Mouse (Mus musculus) heart, embryonic 16.5 days (tissue): ENCODE measurements around the gene Clec16a. TPM values are rescaled to one million over a fixed set of nuclear protein-coding genes. Genes with fewer than 3 reads are reported as not detected.

ENCODE experiments used
- ATAC-seq: fragments of 200-750 bp; cut with Nextera tagmentation; replicated peaks from 2 replicates; pipeline ENCODE4 v1.8.0; 2017; ENCODE audit warnings: moderate number of reproducible peaks; ENCODE audit not compliant: insufficient read depth, low FRiP score; ENCODE audit errors: extremely low read depth
- H3K27ac ChIP-seq: fragments of 300-500 bp; sonication (generic); 2 replicates; pipeline ENCODE4 v1.5.1; 2014; ENCODE audit warnings: mild to moderate bottlenecking, low read length, control low read depth, moderate library complexity
- H3K27me3 ChIP-seq: fragments of 300-500 bp; sonication (generic); 2 replicates; pipeline ENCODE4 v1.6.1; 2014; ENCODE audit warnings: low read length, mixed read lengths; ENCODE audit not compliant: control insufficient read depth, insufficient read depth
- H3K36me3 ChIP-seq: fragments of 300-500 bp; sonication (generic); 2 replicates; pipeline ENCODE4 v1.6.1; 2014; ENCODE audit not compliant: control insufficient read depth, insufficient read depth
- H3K4me1 ChIP-seq: fragments of 300-500 bp; sonication (generic); 2 replicates; pipeline ENCODE4 v1.6.1; 2014; ENCODE audit warnings: low read length, mixed read lengths; ENCODE audit not compliant: control insufficient read depth, insufficient read depth
- H3K4me2 ChIP-seq: fragments of 300-500 bp; sonication (generic); 2 replicates; pipeline ENCODE4 v1.6.1; 2014; ENCODE audit warnings: low read depth, mild to moderate bottlenecking, control low read depth, low read length
- H3K4me3 ChIP-seq: fragments of 300-500 bp; sonication (generic); 2 replicates; pipeline ENCODE4 v1.5.1; 2014; ENCODE audit warnings: mild to moderate bottlenecking, control low read depth, low read length
- H3K9ac ChIP-seq: fragments of 300-500 bp; sonication (generic); 2 replicates; pipeline ENCODE4 v1.6.1; 2014; ENCODE audit warnings: low read length, control low read depth
- H3K9me3 ChIP-seq: fragments of 300-500 bp; sonication (generic); replicated peaks from 2 replicates; pipeline ENCODE4 v1.6.1; 2016; ENCODE audit warnings: low read length; ENCODE audit not compliant: control insufficient read depth
- WGBS: fragments of 180-500 bp; shearing (Covaris S2); extraction: QIAGEN DNeasy Blood & Tissue Kit; methylation state at CpG from one replicate; pipeline ENCODE4 v1.1.7; 2014; 5-methylcytosine and 5-hydroxymethylcytosine counted together
- polyA plus RNA-seq: library from polyadenylated mRNA; unstranded; fragments of >200 nt; fragmentation: Nextera tagmentation; extraction: Ambion mirVana; gene quantifications from 2 replicates; pipeline ENCODE4 v1.2.1, GENCODE M21; 2015

Gene Clec16a
- polyA plus RNA-seq, 1 experiment from 2014 or later = 32.6 TPM

DNA sequence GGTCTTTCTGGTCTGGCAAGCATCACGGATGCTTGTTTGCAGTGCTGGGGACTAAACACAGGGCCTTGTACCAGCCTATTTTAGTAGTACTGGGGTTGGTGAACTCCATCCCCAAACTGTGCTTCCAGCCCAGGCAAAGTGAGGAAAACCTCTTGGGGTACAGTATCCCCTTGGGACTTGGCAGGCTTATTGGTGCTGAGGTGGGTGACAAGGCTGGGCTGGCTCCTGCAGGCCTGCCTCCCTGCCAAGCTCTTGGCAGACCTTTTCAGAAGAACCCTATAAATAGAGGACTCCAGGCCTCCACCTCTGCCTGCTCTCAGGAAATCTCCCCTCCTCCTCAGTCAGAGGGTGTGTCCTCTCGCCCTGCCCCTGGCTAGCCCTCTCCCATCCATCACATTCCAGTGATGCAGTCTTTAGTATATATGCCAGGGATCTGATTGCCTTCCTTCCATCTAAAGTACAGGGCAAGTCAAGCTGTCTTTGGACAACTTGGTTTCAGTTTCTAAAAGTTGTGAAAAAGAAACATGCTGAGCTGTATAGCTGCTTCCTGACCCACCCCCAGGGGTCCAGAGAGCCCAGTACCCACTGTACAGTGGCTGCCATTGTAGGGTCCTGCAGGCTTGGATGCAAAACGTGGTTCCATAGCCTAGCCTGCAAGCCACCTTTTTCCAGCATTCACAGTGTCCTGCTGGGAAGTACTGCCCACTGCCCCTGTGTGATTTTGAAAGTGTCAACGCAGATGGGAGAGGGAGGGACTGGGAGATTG lies 241.8 kb downstream of the Clec16a start:
- 45% methylated on average over 4 of the region's 4 CpGs for WGBS
- H3K36me3 ChIP-seq = no peaks in the 10 kb centered on the region
- 0 out of 2 replicates have a peak, but pooled peaks have one; percentile 7 for ATAC-seq

DNA sequence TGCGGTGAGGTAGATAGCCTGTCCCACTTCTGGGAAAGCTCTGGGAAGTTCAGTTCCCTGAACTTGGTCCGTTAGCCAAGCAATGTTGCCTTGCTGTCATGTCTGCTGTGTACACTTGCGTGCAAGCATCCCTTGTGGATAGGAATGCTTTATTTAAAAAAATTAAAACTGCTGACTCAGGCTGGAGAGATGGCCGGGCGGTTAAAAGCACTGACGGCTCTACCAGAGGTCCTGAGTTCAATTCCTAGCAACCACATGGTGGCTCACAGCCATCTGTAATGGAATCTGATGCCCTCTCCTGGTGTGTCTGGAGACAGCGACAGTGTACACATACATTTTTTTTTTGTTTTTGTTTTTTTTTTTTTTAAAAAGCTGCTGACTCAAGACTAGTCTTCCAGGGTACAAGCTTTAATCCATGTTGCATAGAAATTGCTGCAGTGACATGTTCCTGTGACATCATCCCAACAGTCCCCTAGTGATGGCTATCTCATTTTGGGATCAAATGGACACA lies 242.5 kb downstream of the Clec16a start:
- peaks cover 33% of the 10 kb centered on the region for H3K4me1 ChIP-seq
- H3K27me3 ChIP-seq = no peaks in the 10 kb centered on the region
- no peaks in the 10 kb centered on the region for H3K9me3 ChIP-seq
- ATAC-seq = no peak
- no peak overlapping the region for H3K4me2 ChIP-seq
- H3K4me3 ChIP-seq = no peak overlapping the region
- H3K27ac ChIP-seq = no peak overlapping the region; the same call in 1 of the 2 replicates
- no peaks in the 10 kb centered on the region for H3K36me3 ChIP-seq
- WGBS = 65% methylated on average over 7 of the region's 7 CpGs
- no peak overlapping the region for H3K9ac ChIP-seq

More for the DNA sequence above, 241.8 kb downstream of the Clec16a start:
- H3K27me3 ChIP-seq = no peaks in the 10 kb centered on the region
- no peaks in the 10 kb centered on the region for H3K9me3 ChIP-seq
- H3K27ac ChIP-seq = peak overlapping the region; percentile 88
- H3K4me1 ChIP-seq = peaks cover 40% of the 10 kb centered on the region
- peak overlapping the region; percentile 97 for H3K4me2 ChIP-seq
- no peak overlapping the region for H3K4me3 ChIP-seq
- H3K9ac ChIP-seq = no peak overlapping the region

- no peak within 1 kb of the TSS for H3K27ac ChIP-seq
- no peaks in the 10 kb centered on the region for H3K36me3 ChIP-seq
- no peak for ATAC-seq
- no peak within 1 kb of the TSS for H3K4me3 ChIP-seq
- no peak within 1 kb of the TSS for H3K9ac ChIP-seq
- no peaks in the 10 kb centered on the region for H3K9me3 ChIP-seq
- H3K4me2 ChIP-seq = no peak within 1 kb of the TSS
- WGBS = 54% methylated on average over 15 of the region's 16 CpGs
- H3K27me3 ChIP-seq = no peaks in the 10 kb centered on the region
- peaks cover 26% of the 10 kb centered on the region for H3K4me1 ChIP-seq
Observed at GRCm38 (mm10) chr16:10788271-10788670, 243.1 kb downstream of the Clec16a start, which contains the start of gene Tnp2. Gene Tnp2 (minus strand): TSS chr16:10788660.

DNA sequence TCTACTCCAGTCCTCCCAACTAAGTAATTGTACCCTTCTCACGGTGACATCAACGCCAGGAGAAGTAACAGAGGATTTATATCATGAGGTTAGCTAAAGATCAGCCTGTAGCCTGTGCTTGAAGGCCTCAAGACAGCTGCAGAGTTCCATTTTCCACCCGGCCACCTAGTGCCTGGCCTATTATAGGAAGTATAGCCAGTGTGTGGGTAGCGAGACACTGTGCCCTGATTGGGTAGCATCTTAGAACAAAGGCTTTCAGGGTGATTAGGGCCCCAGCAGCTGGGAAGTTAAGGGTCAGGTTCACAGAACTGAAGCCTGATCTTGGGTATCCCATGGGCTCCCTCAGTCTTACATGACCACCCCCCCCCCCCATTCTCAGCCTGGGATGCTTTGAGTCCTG lies 243.7 kb downstream of the Clec16a start:
- H3K27ac ChIP-seq = no peak overlapping the region
- no peaks in the 10 kb centered on the region for H3K9me3 ChIP-seq
- H3K4me3 ChIP-seq = no peak overlapping the region
- no peaks in the 10 kb centered on the region for H3K36me3 ChIP-seq
- H3K4me1 ChIP-seq = peaks cover 20% of the 10 kb centered on the region
- no peak overlapping the region for H3K4me2 ChIP-seq
- no peaks in the 10 kb centered on the region for H3K27me3 ChIP-seq
- no peak overlapping the region for H3K9ac ChIP-seq
- no peak for ATAC-seq
- WGBS = 75% methylated on average over 4 of the region's 4 CpGs

DNA sequence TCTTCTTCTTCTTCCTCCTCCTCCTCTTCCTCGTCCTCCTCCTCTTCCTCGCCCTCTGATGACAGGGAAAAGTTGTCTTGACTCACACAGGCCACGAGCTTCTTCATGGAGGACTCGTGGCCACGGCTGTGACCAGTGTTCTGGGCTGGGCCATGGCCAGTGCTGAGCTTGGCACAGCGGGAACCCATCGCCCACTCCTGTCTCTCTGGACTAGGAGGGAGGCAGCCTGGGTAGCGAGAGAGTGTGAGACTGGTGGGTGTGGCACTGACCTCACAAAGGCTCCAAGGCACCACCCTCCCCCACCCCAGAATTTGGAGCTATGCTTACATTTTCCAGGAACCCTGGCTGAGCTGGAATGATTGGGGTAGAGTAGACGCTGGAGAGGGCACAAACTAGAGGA lies 245.6 kb downstream of the Clec16a start, which contains the start of gene Prm3:
Gene Prm3, minus strand, starts transcription at position 213 of the 400 bp plus-strand sequence.
- no peaks in the 10 kb centered on the region; the same call in 1 of the 2 replicates for H3K27me3 ChIP-seq
- no peak within 1 kb of the TSS for H3K27ac ChIP-seq
- ATAC-seq = no peak
- H3K9me3 ChIP-seq = no peaks in the 10 kb centered on the region
- no peak within 1 kb of the TSS for H3K9ac ChIP-seq
- no peaks in the 10 kb centered on the region for H3K36me3 ChIP-seq
- 72% methylated on average over 9 of the region's 9 CpGs for WGBS
- H3K4me3 ChIP-seq = no peak within 1 kb of the TSS
- no peak within 1 kb of the TSS for H3K4me2 ChIP-seq
- H3K4me1 ChIP-seq = peaks cover 19% of the 10 kb centered on the region

Other genes starting within 250 kb of the Clec16a start
- 56.9 and 64.1 TPM in 2 replicates for gene Emp2, start 231.4 kb upstream of the Clec16a start, polyA plus RNA-seq
- 1.3 and 2.1 TPM in 2 replicates for gene Tekt5, start 149.8 kb upstream of the Clec16a start, polyA plus RNA-seq
- 37.5 and 42.9 TPM in 2 replicates for gene Nubp1, start 133.4 kb upstream of the Clec16a start, polyA plus RNA-seq
- gene Tvp23a, start 98.0 kb upstream of the Clec16a start, polyA plus RNA-seq = 3.2 and 3.3 TPM in 2 replicates
- gene Ciita, start 65.3 kb upstream of the Clec16a start, polyA plus RNA-seq = 1.7 and 2.7 TPM in 2 replicates
- gene Dexi, start 2.3 kb upstream of the Clec16a start, polyA plus RNA-seq = 14.0 and 17.5 TPM in 2 replicates
- 5.5 and 11.6 TPM in 2 replicates for gene Socs1, start 240.2 kb downstream of the Clec16a start, polyA plus RNA-seq
- gene Tnp2, start 243.3 kb downstream of the Clec16a start, polyA plus RNA-seq = 0.47 TPM in 1 of 2 replicates, not detected in the other
- gene Prm3, start 245.6 kb downstream of the Clec16a start, polyA plus RNA-seq = not detected in 2 replicates